Mouse (Mus musculus) left cerebral cortex, adult 2 months (tissue): ENCODE data around the gene Klhdc10. TPM values are rescaled to one million over a fixed set of nuclear protein-coding genes. Genes with fewer than 3 reads are reported as not detected.

Experiments used
- DNase-seq, 2 experiments: peaks; one replicate each; pipeline ENCODE4 v3.0.0; 2021 to 2022; ENCODE audit warnings: low spot score in 2 of 2, mixed read lengths in 1 of 2; ENCODE audit errors: extremely low spot score in 1 of 2
- H3K27ac ChIP-seq: fragments of 200-600 bp; 2 replicates; pipeline ENCODE4 v1.8.1; 2022
- H3K4me3 ChIP-seq: fragments of 200-600 bp; 2 replicates; pipeline ENCODE4 v1.8.1; 2022
- CTCF ChIP-seq: fragments of 200-600 bp; IDR thresholded peaks from 2 replicates; pipeline ENCODE4 v1.8.1; 2022; ENCODE audit warnings: antibody characterized with exemption, mild to moderate bottlenecking, moderate library complexity
- intact Hi-C: fragments of 180-260 bp; cut with DNase I; formaldehyde crosslinking; loops from one replicate; pipeline ENCODE4 v1.15.1; 2025
- total RNA-seq, 2 experiments: library from RNA; stranded (reverse); gene quantifications; 2 replicates each; pipeline ENCODE4 v1.2.3; 2021

The Klhdc10 gene
- total RNA-seq, 2 experiments from 2014 or later, result 87.2 to 91.9 TPM

DNA sequence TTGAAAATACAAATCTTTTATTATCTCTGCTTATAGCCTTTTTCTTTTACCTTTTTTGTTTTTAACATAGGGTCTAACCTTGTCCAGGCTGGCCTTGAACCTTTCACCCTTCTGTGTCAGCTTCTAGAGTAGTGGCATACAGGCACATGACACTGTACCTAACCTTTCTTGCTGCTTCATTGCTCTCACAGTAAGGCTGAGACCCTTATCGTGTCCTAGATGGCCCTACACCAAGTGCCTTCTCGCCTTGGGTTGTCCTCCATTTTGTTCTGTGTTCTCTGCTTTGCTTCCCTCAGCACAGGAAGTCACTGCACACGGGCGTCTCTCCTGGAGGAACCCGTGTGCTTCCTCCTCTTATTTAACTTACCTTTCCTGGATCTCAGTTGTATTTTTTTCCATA lies 3.0 kb downstream of the Klhdc10 start:
- no peak for TF ChIP-seq CTCF
- no peak for DNase-seq
- no peak overlapping the region for H3K4me3 ChIP-seq
- intact Hi-C loops, result loop anchor here (1.0 to 5.0 kb wide), 5 partner anchors 56 to 493 kb away; partner anchors contain the start of genes Copg2, Ssmem1 and Tmem209
- no peak overlapping the region for H3K27ac ChIP-seq

DNA sequence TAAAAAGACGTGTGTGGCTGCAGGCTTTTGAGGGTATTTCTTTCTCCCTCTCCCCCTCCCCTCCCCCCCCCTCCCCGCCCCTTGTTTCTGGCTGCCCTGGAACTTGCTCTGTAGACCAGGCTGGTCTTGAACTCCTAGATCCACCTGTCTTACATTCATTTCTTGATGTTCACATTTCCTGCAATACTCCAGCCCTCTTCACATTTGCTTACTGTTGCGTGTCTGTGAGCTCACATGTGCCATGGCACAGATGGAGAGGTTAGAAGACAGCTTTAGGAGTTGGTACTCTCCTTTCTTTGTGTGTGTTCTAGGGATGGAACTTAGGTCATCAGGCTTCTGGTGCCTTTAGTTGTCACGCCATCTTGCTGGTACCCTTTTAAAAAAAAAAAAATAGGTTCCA lies 6.6 kb downstream of the Klhdc10 start:
- no peak for TF ChIP-seq CTCF
- DNase-seq, result no peak
- H3K4me3 ChIP-seq, result no peak overlapping the region
- H3K27ac ChIP-seq, result no peak overlapping the region
- intact Hi-C loops, result no loop called here

DNA sequence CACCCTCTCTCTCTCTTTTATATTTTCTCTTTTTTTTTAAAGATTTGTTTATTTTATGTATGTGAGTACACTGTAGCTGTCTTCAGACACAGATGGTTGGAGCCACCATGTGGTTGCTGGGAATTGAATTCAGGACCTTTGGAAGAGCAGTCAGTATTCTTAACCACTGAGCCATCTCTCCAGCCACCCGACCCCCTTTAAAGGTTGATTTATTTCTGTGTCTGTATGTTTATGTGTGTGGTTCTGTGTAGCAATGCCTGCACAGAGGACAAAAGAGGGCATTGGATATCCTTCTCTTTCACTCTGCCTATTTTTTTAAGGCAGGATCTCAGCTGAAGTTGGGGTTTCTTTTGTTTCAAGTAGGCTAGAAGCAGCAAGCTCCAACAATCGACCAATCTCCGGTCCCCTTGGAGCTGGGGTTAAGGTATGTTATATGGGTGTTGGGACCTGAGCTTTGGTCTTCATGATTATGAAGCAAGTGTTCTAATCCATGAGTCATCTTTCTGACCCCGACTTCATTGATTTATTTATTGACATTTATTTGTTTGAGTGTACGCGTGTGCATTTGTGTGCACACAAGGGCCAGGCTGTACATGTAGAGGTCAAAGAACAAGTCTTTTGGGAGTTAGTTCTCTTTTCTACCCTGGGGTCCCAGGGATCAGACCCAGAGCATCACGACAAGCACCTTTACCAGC lies 7.9 kb downstream of the Klhdc10 start:
- intact Hi-C loops, result no loop called here
- H3K27ac ChIP-seq, result no peak overlapping the region
- H3K4me3 ChIP-seq, result no peak overlapping the region
- TF ChIP-seq CTCF, result no peak
- DNase-seq, result no peak

DNA sequence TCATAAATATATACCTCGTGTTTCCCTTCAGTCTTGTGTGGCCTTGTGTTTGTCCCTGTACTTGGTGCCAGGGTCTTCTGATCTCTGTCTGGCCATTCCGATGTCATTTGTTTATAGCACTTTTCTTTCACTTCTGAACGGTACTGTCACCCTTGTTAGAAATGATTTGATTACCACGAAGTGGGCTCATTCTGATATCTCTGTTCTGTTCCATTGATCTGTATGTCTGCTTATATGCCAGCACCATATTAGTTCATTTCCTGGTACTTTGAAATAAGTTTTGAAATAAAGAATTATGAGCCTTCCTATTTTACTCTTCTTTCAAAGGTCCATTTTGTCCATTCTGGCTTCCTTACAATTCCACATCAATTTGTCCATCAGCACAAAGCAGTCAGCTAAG lies 9.6 kb downstream of the Klhdc10 start:
- Histone ChIP-seq H3K27ac (no peak overlapping the region), H3K4me3 (no peak overlapping the region)
- TF ChIP-seq CTCF, result no peak
- no peak for DNase-seq
- intact Hi-C loops, result no loop called here

DNA sequence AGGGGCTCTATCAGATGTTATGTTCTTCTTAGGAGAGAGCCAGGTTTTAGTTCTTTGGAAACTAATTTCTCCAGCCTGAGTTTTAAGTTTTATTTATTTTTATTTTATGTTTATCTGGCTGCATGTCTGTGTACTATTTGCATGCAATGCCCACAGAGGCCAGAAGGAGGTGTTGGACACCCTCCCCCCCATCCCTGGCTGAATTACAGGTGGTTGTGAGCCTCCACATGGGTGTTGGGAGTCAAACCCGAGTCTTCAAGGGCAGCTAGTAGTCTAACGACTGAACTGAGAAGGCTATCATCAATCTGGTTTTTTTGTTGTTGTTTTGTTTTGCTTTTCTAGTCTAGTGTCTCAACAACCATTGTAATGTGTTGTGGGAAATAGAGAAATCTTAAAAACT lies 14.5 kb downstream of the Klhdc10 start:
- no peak overlapping the region for H3K27ac ChIP-seq
- H3K4me3 ChIP-seq, result no peak overlapping the region
- intact Hi-C loops, result no loop called here
- TF ChIP-seq CTCF, result no peak; the same call in 1 of the 2 replicates
- DNase-seq, result no peak

DNA sequence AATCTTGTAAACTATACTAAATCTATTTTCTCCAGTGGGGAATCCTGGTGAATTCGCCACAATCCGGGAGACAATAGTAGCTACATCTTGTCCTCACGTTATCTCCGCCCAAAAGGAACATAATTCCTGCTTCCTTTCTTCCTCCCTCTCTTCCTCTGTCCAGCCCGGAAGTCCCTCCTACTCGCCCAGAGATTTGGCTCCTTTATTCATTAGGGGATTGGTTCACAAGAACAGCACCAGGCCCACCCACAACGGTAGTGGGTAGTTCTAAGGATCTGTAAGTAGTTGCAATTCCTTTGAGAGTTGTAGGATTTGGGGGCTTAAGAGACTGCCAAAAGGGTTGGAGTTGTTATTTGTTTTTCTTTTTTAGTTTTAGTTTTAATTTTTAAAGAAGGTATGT lies 15.1 kb downstream of the Klhdc10 start:
- intact Hi-C loops, result no loop called here
- no peak for TF ChIP-seq CTCF
- H3K27ac ChIP-seq, result no peak overlapping the region
- DNase-seq, result no peak
- no peak overlapping the region for H3K4me3 ChIP-seq

DNA sequence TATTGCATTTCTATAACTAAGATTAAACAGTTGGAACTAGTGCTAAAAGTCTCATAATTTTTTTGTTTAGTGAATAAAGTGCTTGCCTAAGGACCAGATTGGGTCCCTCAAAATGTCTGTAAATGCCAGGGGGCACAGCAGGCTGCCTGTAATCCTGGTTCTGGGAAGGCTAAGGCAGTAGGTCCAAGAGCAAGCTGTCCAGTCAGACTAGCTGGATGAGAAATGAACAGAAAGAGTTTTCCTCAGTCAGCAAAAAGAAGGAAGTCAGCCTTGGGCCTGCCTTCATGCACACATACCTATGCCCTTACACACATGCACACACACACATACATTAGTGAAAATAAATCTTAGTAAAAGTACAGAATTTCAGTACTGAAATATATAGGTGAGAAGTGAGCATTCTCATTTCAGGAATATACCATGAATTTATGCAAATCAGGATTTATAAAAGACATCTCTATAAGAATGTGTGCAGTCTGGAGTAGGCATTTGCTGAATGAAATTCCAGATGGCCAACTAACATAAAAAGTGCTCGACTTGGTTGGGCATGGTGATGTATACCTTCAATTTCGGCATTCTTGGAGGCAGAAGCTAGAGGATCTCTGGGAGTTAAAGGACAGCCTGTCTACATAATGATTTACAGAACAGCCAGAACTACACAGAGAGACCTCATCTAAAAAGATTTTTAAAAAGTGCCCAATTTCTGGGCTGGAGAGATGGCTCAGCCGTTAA lies 31.0 kb downstream of the Klhdc10 start:
- DNase-seq, result no peak
- Histone ChIP-seq H3K27ac (no peak overlapping the region), H3K4me3 (no peak overlapping the region)
- no peak for TF ChIP-seq CTCF
- intact Hi-C loops, result no loop called here

DNA sequence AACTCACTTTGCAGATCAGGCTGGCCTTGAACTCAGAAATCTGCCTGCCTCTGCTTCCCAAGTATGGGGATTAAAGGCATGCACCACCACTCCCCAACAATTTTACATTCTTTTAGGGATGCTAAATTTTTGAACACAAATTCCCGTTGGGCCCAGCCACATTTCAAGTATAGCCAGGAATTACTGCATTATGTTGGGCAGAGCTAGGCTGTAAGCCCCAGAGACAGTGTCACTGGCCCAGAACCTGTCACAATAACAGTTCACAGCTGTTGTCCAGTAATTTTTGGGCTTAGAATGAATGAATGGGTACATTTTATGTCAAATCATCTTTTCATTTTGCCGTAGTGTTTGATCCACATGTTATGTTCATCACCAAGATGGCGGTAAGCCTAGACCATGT lies 34.8 kb downstream of the Klhdc10 start:
- intact Hi-C loops, result no loop called here
- TF ChIP-seq CTCF, result no peak
- Histone ChIP-seq H3K27ac (no peak overlapping the region), H3K4me3 (no peak overlapping the region)
- no peak for DNase-seq

DNA sequence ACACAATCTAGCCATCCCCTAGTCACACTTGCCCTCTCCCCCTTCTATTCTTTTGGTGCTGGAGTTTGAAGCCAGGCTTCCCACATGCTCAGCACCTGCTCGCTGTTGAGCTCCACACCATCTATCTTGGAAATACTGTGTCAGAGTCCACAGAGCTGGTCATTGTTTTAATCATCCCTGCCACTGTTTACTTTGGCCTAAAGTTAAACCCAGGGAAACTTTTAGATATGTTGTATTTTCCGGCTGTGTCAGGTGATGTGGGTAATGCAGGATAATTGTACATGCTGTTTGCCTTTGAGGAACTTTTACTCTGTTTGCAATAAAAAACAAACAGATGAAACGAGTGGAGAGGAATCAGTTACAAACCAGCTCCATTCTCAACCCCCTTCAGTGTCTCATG lies 35.4 kb downstream of the Klhdc10 start:
- no peak for TF ChIP-seq CTCF

DNA sequence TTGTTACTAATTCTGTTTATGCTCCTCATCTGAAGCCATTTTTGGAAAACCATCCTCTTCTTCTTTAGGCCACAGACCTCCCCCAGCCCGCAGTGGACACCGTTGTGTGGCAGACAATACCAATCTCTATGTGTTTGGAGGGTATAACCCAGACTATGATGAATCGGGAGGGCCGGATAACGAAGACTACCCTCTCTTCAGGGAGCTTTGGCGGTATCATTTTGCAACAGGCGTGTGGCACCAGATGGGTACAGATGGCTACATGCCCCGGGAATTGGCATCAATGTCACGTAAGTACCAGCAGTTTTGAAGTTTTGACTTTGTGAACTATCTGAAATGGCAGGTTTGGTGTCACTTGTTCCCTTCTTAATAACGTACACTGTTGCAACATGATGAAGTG lies 37.9 kb downstream of the Klhdc10 start:
- H3K4me3 ChIP-seq, result no peak overlapping the region
- intact Hi-C loops, result no loop called here
- DNase-seq, result no peak
- no peak for TF ChIP-seq CTCF
- H3K27ac ChIP-seq, result no peak overlapping the region

More for the DNA sequence above, 35.4 kb downstream of the Klhdc10 start:
- no peak for DNase-seq
- intact Hi-C loops, result no loop called here
- Histone ChIP-seq H3K27ac (no peak overlapping the region), H3K4me3 (no peak overlapping the region)

DNA sequence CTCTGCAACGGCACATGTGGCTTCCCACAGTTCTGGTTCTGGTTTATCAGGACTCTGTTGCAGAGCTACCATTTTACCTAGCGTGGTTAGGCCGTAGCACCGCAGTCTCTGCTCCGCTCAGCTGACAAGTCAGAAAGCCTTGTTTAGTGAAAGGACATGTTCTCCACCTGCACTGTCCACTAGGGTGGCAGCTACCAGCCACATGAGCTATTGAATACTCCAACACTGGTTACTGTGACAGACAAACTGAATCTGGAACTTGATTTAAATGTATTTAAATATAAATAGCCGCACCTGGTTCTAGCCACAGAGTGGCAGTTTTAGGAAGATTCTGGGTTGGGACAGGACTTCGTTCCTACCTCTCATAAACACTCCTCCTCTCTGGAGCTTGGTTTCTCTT lies 55.3 kb downstream of the Klhdc10 start:
- DNase-seq, result no peak
- H3K27ac ChIP-seq, result no peak overlapping the region
- TF ChIP-seq CTCF, result no peak; the same call in 1 of the 2 replicates
- H3K4me3 ChIP-seq, result no peak overlapping the region
- intact Hi-C loops, result no loop called here

DNA sequence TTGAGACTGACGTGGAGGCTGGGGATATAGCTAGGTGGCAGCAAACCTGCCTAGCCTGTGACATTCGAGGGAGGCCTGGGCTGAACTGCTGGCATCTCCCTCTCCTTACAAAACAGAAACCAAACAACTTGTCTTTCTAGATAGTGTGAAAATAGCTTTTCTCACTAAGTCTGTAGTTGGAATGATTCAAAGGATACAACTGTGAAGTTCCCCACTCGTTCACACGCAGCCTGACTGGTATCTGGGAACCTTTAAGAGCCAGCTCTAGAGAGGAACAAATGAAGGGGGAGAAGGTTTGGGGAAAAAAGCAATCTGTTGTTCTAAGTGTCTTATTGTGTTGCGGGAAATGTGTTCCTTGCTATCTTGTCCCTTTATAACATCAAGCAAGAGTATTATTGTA lies 57.0 kb downstream of the Klhdc10 start:
- DNase-seq, result no peak
- H3K27ac ChIP-seq, result peak overlapping the region; percentile 98

More for the DNA sequence above, 57.0 kb downstream of the Klhdc10 start:
- no peak overlapping the region for H3K4me3 ChIP-seq
- TF ChIP-seq CTCF, result no peak; the same call in 1 of the 2 replicates
- intact Hi-C loops, result no loop called here
